Mouse (Mus musculus) adrenal gland, postnatal 36 days (tissue): ENCODE results near the gene Epor. TPM values are rescaled to one million over a fixed set of nuclear protein-coding genes. Genes with fewer than 3 reads are reported as not detected.

ENCODE experiments used
- DNase-seq, 2 experiments: peaks; one replicate each; pipeline ENCODE4 v3.0.0; 2021; ENCODE audit warnings: mixed read lengths in 1 of 2
- total RNA-seq, 2 experiments: library from RNA; stranded (reverse); gene quantifications; 2 replicates each; pipeline ENCODE4 v1.2.3; 2021

Gene Epor
- total RNA-seq, 2 experiments from 2014 or later: 1.9 to 2.0 TPM

- DNase-seq: peak; percentile 98 to 99
Measured at GRCm38 (mm10) chr9:21936692-21937570, 26.4 kb downstream of the Epor start, which contains the start of gene Plppr2. TSS of gene Plppr2 (plus strand) at chr9:21937033.

GRCm38 (mm10) chr9:21935466-21936131 is 27.7 kb downstream of the Epor start:
- no peak for DNase-seq

GRCm38 (mm10) chr9:21934021-21934420 is 29.3 kb downstream of the Epor start:
- no peak for DNase-seq

- DNase-seq: no peak
Measured at GRCm38 (mm10) chr9:21932445-21933137, 30.7 kb downstream of the Epor start.

GRCm38 (mm10) chr9:21932006-21932405 is 31.3 kb downstream of the Epor start:
- no peak for DNase-seq

- DNase-seq: no peak
Measured at GRCm38 (mm10) chr9:21929208-21929607, 34.1 kb downstream of the Epor start.

GRCm38 (mm10) chr9:21927208-21927753 is 36.0 kb downstream of the Epor start, which contains the start of the genes Ccdc159 and Tmem205:
TSS of gene Ccdc159 (plus strand) at chr9:21927471.
TSS of gene Tmem205 (minus strand) at chr9:21927556.
- peak; percentile 95 to 96 for DNase-seq

- no peak for DNase-seq
Measured at GRCm38 (mm10) chr9:21926784-21927183, 36.5 kb downstream of the Epor start.

- peak; percentile 81 to 86 for DNase-seq
Measured at GRCm38 (mm10) chr9:21926155-21926554, 37.2 kb downstream of the Epor start.

GRCm38 (mm10) chr9:21925506-21925905 is 37.8 kb downstream of the Epor start:
- DNase-seq: no peak

GRCm38 (mm10) chr9:21925034-21925433 is 38.3 kb downstream of the Epor start:
- DNase-seq: no peak

GRCm38 (mm10) chr9:21924099-21924493 is 39.2 kb downstream of the Epor start:
- DNase-seq: peak; percentile 97 to 98

GRCm38 (mm10) chr9:21923490-21924098 is 39.7 kb downstream of the Epor start:
- no peak for DNase-seq

- no peak for DNase-seq
Measured at GRCm38 (mm10) chr9:21923036-21923435, 40.3 kb downstream of the Epor start.

- no peak for DNase-seq
Measured at GRCm38 (mm10) chr9:21918692-21919384, 44.5 kb downstream of the Epor start.

GRCm38 (mm10) chr9:21918035-21918592 is 45.2 kb downstream of the Epor start, which contains the start of gene Rab3d:
TSS of gene Rab3d (minus strand) at chr9:21918192.
- peak; percentile 97 to 98 for DNase-seq

- DNase-seq: peak in 1 of 2 experiments; percentile 44
Measured at GRCm38 (mm10) chr9:21917493-21918034, 45.7 kb downstream of the Epor start.

- no peak for DNase-seq
Measured at GRCm38 (mm10) chr9:21916851-21917492, 46.3 kb downstream of the Epor start.

- DNase-seq: no peak
Measured at GRCm38 (mm10) chr9:21909474-21910223, 53.7 kb downstream of the Epor start.
